Mouse (Mus musculus) forebrain, embryonic 16.5 days (tissue): Measurements from ENCODE around the gene Rsrp1. TPM values are rescaled to one million over a fixed set of nuclear protein-coding genes. Genes with fewer than 3 reads are reported as not detected.

Experiments
- ATAC-seq: fragments of 200-750 bp; cut with Nextera tagmentation; 2 replicates; pipeline ENCODE4 v1.8.0; 2017; ENCODE audit warnings: mild to moderate bottlenecking, moderate library complexity
- H3K27ac ChIP-seq: fragments of 300-500 bp; sonication (generic); 2 replicates; pipeline ENCODE4 v1.5.1; 2014; ENCODE audit warnings: low read length, control low read depth
- H3K27me3 ChIP-seq: fragments of 300-500 bp; sonication (generic); replicated peaks from 2 replicates; pipeline ENCODE4 v1.6.1; 2014; ENCODE audit warnings: low read length; ENCODE audit not compliant: control insufficient read depth, insufficient read depth
- H3K36me3 ChIP-seq: fragments of 300-500 bp; sonication (generic); 2 replicates; pipeline ENCODE4 v1.6.1; 2014; ENCODE audit not compliant: control insufficient read depth, insufficient read depth
- H3K4me1 ChIP-seq: fragments of 300-500 bp; sonication (generic); replicated peaks from 2 replicates; pipeline ENCODE4 v1.6.1; 2014; ENCODE audit warnings: low read length; ENCODE audit not compliant: control insufficient read depth, insufficient read depth
- H3K4me2 ChIP-seq: fragments of 300-500 bp; sonication (generic); 2 replicates; pipeline ENCODE4 v1.6.1; 2014; ENCODE audit warnings: mild to moderate bottlenecking, low read length, control low read depth
- H3K4me3 ChIP-seq: fragments of 300-500 bp; sonication (generic); replicated peaks from 2 replicates; pipeline ENCODE4 v1.5.1; 2014; ENCODE audit warnings: mild to moderate bottlenecking, low read length, control low read depth
- H3K9ac ChIP-seq: fragments of 300-500 bp; sonication (generic); replicated peaks from 2 replicates; pipeline ENCODE4 v1.6.1; 2014; ENCODE audit warnings: low read depth, low read length, control low read depth
- H3K9me3 ChIP-seq: fragments of 300-500 bp; sonication (generic); 2 replicates; pipeline ENCODE4 v1.6.1; 2016; ENCODE audit warnings: low read length; ENCODE audit not compliant: control insufficient read depth
- whole genome bisulfite sequencing: fragments of 180-500 bp; shearing (Covaris S2); extraction: QIAGEN DNeasy Blood & Tissue Kit; methylation state at CpG from one replicate; pipeline ENCODE4 v1.1.7; 2014; 5-methylcytosine and 5-hydroxymethylcytosine counted together
- polyA plus RNA-seq: library from polyadenylated mRNA; unstranded; fragments of >200 nt; fragmentation: Nextera tagmentation; extraction: Ambion mirVana; gene quantifications from 2 replicates; pipeline ENCODE4 v1.2.1, GENCODE M21; 2015

Gene Rsrp1
- polyA plus RNA-seq, 1 experiment from 2014 or later = 645 TPM

GRCm38 (mm10) chr4:134919733-134920540, 3.5 kb upstream of the Rsrp1 start:
- ATAC-seq = no peak
- H3K4me3 ChIP-seq = no peak overlapping the region
- WGBS = 43% methylated on average over 12 of the region's 12 CpGs
- no peak overlapping the region for H3K27ac ChIP-seq
- peaks cover 14% of the 10 kb centered on the region for H3K4me1 ChIP-seq
- no peaks in the 10 kb centered on the region for H3K9me3 ChIP-seq
- H3K9ac ChIP-seq = no peak overlapping the region
- H3K4me2 ChIP-seq = no peak overlapping the region
- H3K36me3 ChIP-seq = no peaks in the 10 kb centered on the region
- no peaks in the 10 kb centered on the region for H3K27me3 ChIP-seq

DNA sequence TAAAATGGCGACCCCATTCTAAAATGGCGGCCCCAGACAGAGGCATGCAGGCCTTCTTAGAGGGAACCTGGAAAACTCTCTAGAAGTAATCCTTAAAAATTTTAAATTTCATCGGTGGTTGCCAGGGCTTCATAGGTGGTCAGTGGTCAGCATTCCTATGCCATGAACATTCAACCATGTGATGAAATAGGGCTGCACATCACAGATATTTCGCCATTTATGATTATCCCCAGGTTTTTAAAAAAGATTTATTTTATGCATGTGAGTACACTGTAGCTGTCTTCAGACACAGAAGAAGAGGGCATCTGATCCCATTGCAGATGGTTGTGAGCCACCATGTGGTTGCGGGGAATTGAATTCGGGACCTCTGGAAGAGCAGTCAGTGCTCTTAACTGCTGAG, 2.8 kb upstream of the Rsrp1 start:
- Histone ChIP-seq H3K4me3 (no peak overlapping the region), H3K4me1 (peaks cover 15% of the 10 kb centered on the region), H3K27me3 (no peaks in the 10 kb centered on the region), H3K9me3 (no peaks in the 10 kb centered on the region), H3K36me3 (peaks cover 6% of the 10 kb centered on the region), H3K27ac (no peak overlapping the region), H3K9ac (no peak overlapping the region), H3K4me2 (no peak overlapping the region)
- WGBS = 96% methylated on average over 6 of the region's 6 CpGs
- ATAC-seq = no peak

DNA sequence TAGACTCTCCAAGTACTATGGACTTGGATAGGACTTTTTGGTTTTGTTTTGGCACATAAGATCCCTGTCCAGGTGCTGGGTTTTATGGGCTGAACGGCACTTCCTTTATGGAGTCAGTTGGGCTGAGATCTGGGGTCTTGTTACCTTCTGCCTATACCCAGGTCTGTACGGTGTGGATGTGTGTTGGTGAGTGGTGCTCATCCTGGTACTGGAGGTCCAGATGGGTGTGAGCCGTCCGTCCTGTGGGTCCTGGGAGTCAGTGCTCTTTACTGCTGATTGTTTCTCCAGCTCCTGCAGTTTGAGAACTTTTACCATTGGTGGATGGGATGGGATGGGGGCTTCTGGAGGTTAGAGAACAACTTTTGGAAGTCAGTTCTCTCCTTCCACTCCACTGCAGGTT, 1.7 kb upstream of the Rsrp1 start:
- Histone ChIP-seq H3K4me3 (no peak overlapping the region), H3K27me3 (no peaks in the 10 kb centered on the region), H3K4me2 (no peak overlapping the region), H3K27ac (no peak overlapping the region), H3K4me1 (peaks cover 23% of the 10 kb centered on the region), H3K9ac (no peak overlapping the region), H3K9me3 (no peaks in the 10 kb centered on the region), H3K36me3 (peaks cover 15% of the 10 kb centered on the region)
- ATAC-seq = no peak
- 99% methylated on average over 4 of the region's 4 CpGs for WGBS

- WGBS = 59% methylated on average over 10 of the region's 10 CpGs
- ATAC-seq = no peak
- peak overlapping the region; percentile 83 for H3K4me2 ChIP-seq
- peaks cover 19% of the 10 kb centered on the region for H3K36me3 ChIP-seq
- no peaks in the 10 kb centered on the region for H3K9me3 ChIP-seq
- H3K4me3 ChIP-seq = peak overlapping the region; percentile 94
- H3K27ac ChIP-seq = peak overlapping the region; percentile 94
- no peaks in the 10 kb centered on the region for H3K27me3 ChIP-seq
- H3K9ac ChIP-seq = peak overlapping the region; percentile 69
- H3K4me1 ChIP-seq = peaks cover 26% of the 10 kb centered on the region
Measured at GRCm38 (mm10) chr4:134922111-134922924, 1.1 kb upstream of the Rsrp1 start.

- ATAC-seq = peak; percentile 55; the same call in 1 of the 2 replicates
- peaks cover 19% of the 10 kb centered on the region for H3K36me3 ChIP-seq
- peak overlapping the region; percentile 94 for H3K4me3 ChIP-seq
- peak overlapping the region; percentile 83 for H3K4me2 ChIP-seq
- H3K9ac ChIP-seq = peak overlapping the region; percentile 69
- peaks cover 26% of the 10 kb centered on the region for H3K4me1 ChIP-seq
- no peaks in the 10 kb centered on the region for H3K9me3 ChIP-seq
- under 1% methylated on average over 13 of the region's 13 CpGs for WGBS
- peak overlapping the region; percentile 94 for H3K27ac ChIP-seq
- H3K27me3 ChIP-seq = no peaks in the 10 kb centered on the region
Measured at GRCm38 (mm10) chr4:134922925-134923244, 507 bp upstream of the Rsrp1 start.

DNA sequence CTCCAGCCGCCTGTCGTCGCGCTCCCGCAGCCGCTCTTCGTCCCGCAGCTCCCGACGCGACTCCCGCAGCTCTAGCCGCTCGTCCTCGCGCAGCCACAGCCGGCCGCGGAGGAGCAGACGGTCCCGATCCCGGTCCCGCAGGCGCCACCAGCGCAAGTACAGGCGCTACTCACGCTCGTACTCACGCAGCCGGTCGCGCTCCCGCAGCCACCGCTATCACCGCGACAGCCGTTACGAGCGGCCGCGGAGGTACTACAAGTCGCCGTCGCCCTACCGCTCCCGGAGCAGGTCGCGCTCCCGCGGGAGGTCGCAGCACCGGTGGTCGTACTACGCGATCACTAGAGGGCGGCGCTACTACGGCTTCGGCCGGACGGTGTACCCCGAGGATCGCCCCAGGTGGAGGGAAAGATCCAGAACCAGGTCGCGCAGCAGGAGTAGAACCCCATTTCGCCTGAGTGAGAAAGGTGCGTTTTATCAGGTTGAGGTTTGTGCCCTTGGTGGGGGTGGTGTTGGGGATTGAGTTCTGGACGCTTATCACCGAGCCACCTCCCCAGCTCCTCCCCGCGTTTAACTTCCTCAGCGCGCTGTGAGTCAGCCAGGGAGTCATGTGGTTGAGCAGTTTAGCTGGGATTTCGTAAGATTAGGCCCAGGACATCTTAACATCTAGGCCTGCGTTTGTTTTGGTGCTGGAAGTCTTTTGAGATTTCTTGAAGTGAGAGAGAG, 788 bp downstream of the Rsrp1 start:
- Histone ChIP-seq H3K4me1 (peaks cover 26% of the 10 kb centered on the region), H3K4me3 (peak overlapping the region; percentile 94), H3K9ac (peak overlapping the region; percentile 89), H3K4me2 (peak overlapping the region; percentile 89), H3K9me3 (no peaks in the 10 kb centered on the region), H3K27ac (peak overlapping the region; percentile 95), H3K36me3 (peaks cover 22% of the 10 kb centered on the region), H3K27me3 (no peaks in the 10 kb centered on the region)
- WGBS = under 1% methylated on average over 75 of the region's 75 CpGs
- no peak; the same call in 1 of the 2 replicates for ATAC-seq

GRCm38 (mm10) chr4:134925206-134925605, 1.8 kb downstream of the Rsrp1 start:
- H3K4me2 ChIP-seq = peak overlapping the region; percentile 55
- peaks cover 28% of the 10 kb centered on the region for H3K4me1 ChIP-seq
- 63% methylated on average over 8 of the region's 8 CpGs for WGBS
- peak overlapping the region; percentile 28 for H3K4me3 ChIP-seq
- no peak for ATAC-seq
- no peak overlapping the region for H3K27ac ChIP-seq
- H3K36me3 ChIP-seq = peaks cover 22% of the 10 kb centered on the region
- no peaks in the 10 kb centered on the region for H3K27me3 ChIP-seq
- H3K9ac ChIP-seq = peak overlapping the region; percentile 12; the same call in 1 of the 2 replicates
- H3K9me3 ChIP-seq = no peaks in the 10 kb centered on the region

DNA sequence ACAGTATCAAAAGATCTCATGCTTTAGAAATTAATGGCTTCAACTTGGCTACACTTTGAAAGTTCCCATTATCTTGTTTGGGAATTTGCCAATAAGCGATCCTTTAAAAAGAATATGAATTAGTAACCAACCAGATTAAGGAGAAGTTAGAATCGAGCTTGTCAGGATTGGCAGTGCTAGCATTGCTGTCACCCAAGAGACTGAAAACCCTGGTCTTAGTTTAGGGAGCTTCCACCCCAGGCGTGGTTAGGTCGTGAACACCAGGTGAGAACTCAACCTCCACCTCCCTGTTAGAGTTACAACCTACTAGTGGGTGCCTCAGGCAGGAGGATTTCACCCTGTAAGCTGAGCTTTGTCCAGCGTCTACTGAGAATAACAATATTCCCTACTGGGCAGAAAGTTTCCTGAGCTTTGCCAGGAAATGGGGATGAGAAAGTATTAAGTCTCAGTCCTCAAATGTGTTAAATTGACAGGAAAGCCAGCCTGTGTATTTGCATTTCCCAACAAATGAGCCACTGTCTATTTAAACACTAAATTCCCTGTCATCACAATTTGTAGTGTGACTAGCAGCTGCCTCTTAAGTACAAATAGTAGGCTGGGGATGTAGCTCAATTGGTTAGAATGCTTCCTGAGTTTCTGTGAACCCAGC, 4.5 kb downstream of the Rsrp1 start:
- H3K4me3 ChIP-seq = no peak overlapping the region
- ATAC-seq = no peak
- H3K4me1 ChIP-seq = peaks cover 36% of the 10 kb centered on the region
- H3K36me3 ChIP-seq = peaks cover 23% of the 10 kb centered on the region
- H3K4me2 ChIP-seq = no peak overlapping the region
- H3K27me3 ChIP-seq = no peaks in the 10 kb centered on the region
- no peak overlapping the region for H3K27ac ChIP-seq
- H3K9ac ChIP-seq = no peak overlapping the region
- 65% methylated on average over 5 of the region's 5 CpGs for WGBS
- no peaks in the 10 kb centered on the region for H3K9me3 ChIP-seq
